Mouse (Mus musculus): Measurements from ENCODE around the gene 4833427G06Rik. TPM values are rescaled to one million over a fixed set of nuclear protein-coding genes. Genes with fewer than 3 reads are reported as not detected.

Gene 4833427G06Rik
- polyA plus RNA-seq, 1 experiment from 2014 or later = not detected

MicroRNAs encoded within 50 kb of the gene (microRNA counts, 519-probe panel; counts per million panel counts)
- microRNA mmu-miR-34b-3p (2,123 counts per million, percentile 29 among the panel's probes with 10 or more counts), microRNA mmu-miR-34b-5p (2,435 counts per million, percentile 42 among the panel's probes with 10 or more counts), microRNA mmu-miR-34c (4,058 counts per million, percentile 83 among the panel's probes with 10 or more counts)

Small RNA genes lying within 50 kb of the gene (microRNA-seq; reads per million reads assigned to microRNA genes)
- gene Mir34b (5.1 reads per million, percentile 17 among the genes with 10 or more reads in this experiment), gene Mir34c (83.0 reads per million, percentile 50 among the genes with 10 or more reads in this experiment)

Other genes starting within 250 kb of the 4833427G06Rik start
- gene Sik2, start 93.0 kb downstream of the 4833427G06Rik start, polyA plus RNA-seq (2015; fragmentation: Nextera tagmentation; extraction: Ambion mirVana) = 9.8 and 11.0 TPM in 2 replicates
- not detected in 2 replicates for gene Btg4, start 41.2 kb downstream of the 4833427G06Rik start, polyA plus RNA-seq (2015; fragmentation: Nextera tagmentation; extraction: Ambion mirVana)
- gene Layn, start 25.0 kb downstream of the 4833427G06Rik start, polyA plus RNA-seq (2015; fragmentation: Nextera tagmentation; extraction: Ambion mirVana) = 1.7 and 1.8 TPM in 2 replicates
- gene Gm32742, start 63.4 kb upstream of the 4833427G06Rik start, polyA plus RNA-seq (2015; fragmentation: Nextera tagmentation; extraction: Ambion mirVana) = not detected in 2 replicates
- gene Pou2af1, start 111.6 kb upstream of the 4833427G06Rik start, polyA plus RNA-seq (2015; fragmentation: Nextera tagmentation; extraction: Ambion mirVana) = 1.3 and 1.5 TPM in 2 replicates
- gene Colca2, start 176.5 kb upstream of the 4833427G06Rik start, polyA plus RNA-seq (2015; fragmentation: Nextera tagmentation; extraction: Ambion mirVana) = 0.26 and 0.30 TPM in 2 replicates
- gene 1810046K07Rik, start 226.8 kb upstream of the 4833427G06Rik start, polyA plus RNA-seq (2015; fragmentation: Nextera tagmentation; extraction: Ambion mirVana) = 0.13 and 0.22 TPM in 2 replicates